Mouse (Mus musculus): ENCODE data around the gene Ppfia1. TPM values are rescaled to one million over a fixed set of nuclear protein-coding genes. Genes with fewer than 3 reads are reported as not detected.

Ppfia1 gene
- polyA plus RNA-seq, 2 experiments from 2014 or later = 28.3 to 31.6 TPM

DNA sequence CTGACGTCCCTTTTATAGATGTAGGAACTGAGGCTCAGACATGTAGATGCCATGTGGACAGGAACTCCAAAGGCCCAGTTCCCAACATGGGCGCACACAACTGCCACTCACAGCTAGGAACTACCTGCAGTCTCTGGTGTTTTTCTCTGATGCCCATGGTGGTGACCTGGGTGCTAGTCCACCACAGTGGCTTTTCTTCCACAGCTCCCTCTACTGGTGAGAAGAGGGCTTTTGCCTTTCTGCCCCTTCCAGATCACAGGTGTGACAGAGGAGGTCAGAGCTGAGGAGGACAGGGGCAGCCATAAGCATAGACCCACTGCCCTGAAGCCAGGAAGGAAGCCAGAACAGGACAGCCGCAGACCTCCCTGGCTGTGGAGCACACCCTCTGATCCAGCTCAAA, 126.1 kb downstream of the Ppfia1 start:
- no peak for ATAC-seq

Other genes starting within 250 kb of the Ppfia1 start
- gene Cttn, start 82.7 kb downstream of the Ppfia1 start, polyA plus RNA-seq (2017; shearing (Covaris generic)) = 1 to 10 TPM; 5.4 to 8.1 TPM
- 1 to 10 TPM; 8.2 to 9.4 TPM for gene Fadd, start 28.7 kb upstream of the Ppfia1 start, polyA plus RNA-seq (2017; shearing (Covaris generic))
- under 1 TPM in 1 of 2 experiments, not detected in 1; 0.09 TPM for gene Ano1, start 198.2 kb upstream of the Ppfia1 start, polyA plus RNA-seq (2017; shearing (Covaris generic))

Data from CD4-positive, CD25-positive, alpha-beta regulatory T cell, adult 4 months (primary cell).